In the genomic region with DNA sequence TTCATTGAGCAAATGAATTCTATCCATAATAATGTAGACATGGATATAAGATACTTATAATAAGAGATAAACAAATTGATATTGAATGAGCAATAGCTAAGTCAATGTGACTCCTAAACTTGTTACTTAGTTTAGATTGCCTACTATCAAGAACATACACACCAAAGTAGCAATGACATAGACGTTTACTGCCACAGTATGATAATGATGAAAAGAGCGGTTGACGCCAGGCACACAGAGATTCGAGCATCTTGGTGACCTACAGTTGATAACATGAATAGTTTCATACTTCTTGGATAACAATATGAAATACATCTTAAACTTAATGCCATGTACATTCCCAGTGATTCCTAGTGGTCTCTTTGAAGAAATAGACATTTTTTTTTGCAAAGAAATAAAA, we compare ENCODE assay signal across 30 mouse cellular contexts. TPM values are rescaled to one million over a fixed set of nuclear protein-coding genes. Genes with fewer than 3 reads are reported as not detected.
A peak's percentile ranks its signal among the peaks of the same experiment; 100 is the strongest.
DNase-seq lines count a peak whose midpoint lies in the region; ATAC-seq lines count a peak whose summit lies in the region.
"Had no signal": no experiment of that assay in that cellular context is flagged by ENCODE, and none has a peak within 500 bp of the region (broad histone marks: within the 10 kb centered on the region; RNA-seq: fewer than 3 reads in every experiment).

No protein-coding gene starts in this region.

- no peak overlapping the region for H3K27ac ChIP-seq in liver, embryonic 13.5 days
- H3K27ac ChIP-seq: embryonic facial prominence, embryonic 13.5 days; forebrain, embryonic 12.5 days; heart, adult 2 months; heart, embryonic 13.5 days; hindbrain, embryonic 14.5 days; left cerebral cortex, adult 2 months; limb, embryonic 12.5 days; neural tube, embryonic 13.5 days had no signal

- H3K27me3 ChIP-seq in liver, embryonic 13.5 days, result no peaks in the 10 kb centered on the region
- H3K27me3 ChIP-seq: embryonic facial prominence, embryonic 13.5 days; forebrain, embryonic 12.5 days; heart, embryonic 13.5 days; limb, embryonic 12.5 days; neural tube, embryonic 13.5 days had no signal

- H3K4me1 ChIP-seq in liver, embryonic 13.5 days (replicated peaks), result peaks cover 13% of the 10 kb centered on the region
- H3K4me1 ChIP-seq: embryonic facial prominence, embryonic 13.5 days; forebrain, embryonic 12.5 days; heart, embryonic 13.5 days; limb, embryonic 12.5 days; neural tube, embryonic 13.5 days had no signal

- peak; percentile 100 for ATAC-seq in erythroblast, adult 5-6 weeks (replicated peaks; ENCODE audit: low FRiP score, poor library complexity, severe bottlenecking)
- peak; percentile 100 for ATAC-seq in liver, embryonic 13.5 days (ENCODE audit: low read depth)
- peak; percentile 100 for ATAC-seq in megakaryocyte progenitor cell, adult 5-6 weeks (replicated peaks; ENCODE audit: poor library complexity)
- ATAC-seq: forebrain, postnatal 0 days; intestine, postnatal 0 days; Patski had no signal

- DNase-seq in c-Kit-negative CD71-positive TER-119-positive erythroid progenitor cells, embryonic 14.5 days (ENCODE audit: low read depth, low spot score), result peak; percentile 55
- peak; percentile 38 for DNase-seq in liver, embryonic 13.5 days
- DNase-seq in heart, adult 8-10 months (ENCODE audit: low spot score), result no peak
- DNase-seq in lung, postnatal 25 days (ENCODE audit: low spot score), result no peak
- DNase-seq in cerebellum, postnatal 36 days, result no peak
- DNase-seq: adrenal gland, postnatal 14 days; cerebellum, adult 2 months; cerebellum, postnatal 25 days; forebrain, postnatal 0 days; heart, adult 2 months; heart, postnatal 10 days; kidney, adult 9 months; kidney, postnatal 14 days; lung, adult 18-20 months; lung, postnatal 10 days; thymus, postnatal 14 days had no signal

- WGBS in liver, embryonic 13.5 days (ENCODE audit: insufficient replicate concordance), result 44% methylated on average over 4 of the region's 4 CpGs

- no peak overlapping the region for H3K9ac ChIP-seq in liver, embryonic 13.5 days
- H3K9ac ChIP-seq: embryonic facial prominence, embryonic 13.5 days; forebrain, embryonic 12.5 days; forebrain, postnatal 0 days; heart, embryonic 13.5 days; hindbrain, embryonic 14.5 days; limb, embryonic 12.5 days; neural tube, embryonic 13.5 days had no signal

- no peak overlapping the region for H3K4me3 ChIP-seq in liver, embryonic 13.5 days (replicated peaks)
- H3K4me3 ChIP-seq: embryonic facial prominence, embryonic 13.5 days; erythroblast, embryonic 14.5 days; forebrain, embryonic 12.5 days; heart, adult 2 months; heart, embryonic 13.5 days; left cerebral cortex, adult 2 months; limb, embryonic 12.5 days; neural tube, embryonic 13.5 days had no signal

- no peaks in the 10 kb centered on the region for H3K36me3 ChIP-seq in liver, embryonic 13.5 days
- H3K36me3 ChIP-seq: embryonic facial prominence, embryonic 13.5 days; forebrain, embryonic 12.5 days; G1E; heart, embryonic 13.5 days; limb, embryonic 12.5 days; neural tube, embryonic 13.5 days had no signal

- H3K4me2 ChIP-seq in liver, embryonic 13.5 days, result no peak overlapping the region
- H3K4me2 ChIP-seq: embryonic facial prominence, embryonic 13.5 days; forebrain, embryonic 12.5 days; heart, embryonic 13.5 days; hindbrain, embryonic 14.5 days; limb, embryonic 12.5 days; midbrain, embryonic 11.5 days; neural tube, embryonic 13.5 days had no signal

- no peaks in the 10 kb centered on the region for H3K9me3 ChIP-seq in liver, embryonic 13.5 days (replicated peaks)
- H3K9me3 ChIP-seq: embryonic facial prominence, embryonic 13.5 days; forebrain, embryonic 12.5 days; heart, embryonic 13.5 days; limb, embryonic 12.5 days; neural tube, embryonic 13.5 days had no signal

RNA-seq across cellular contexts. Expression of a gene that starts 55.9 kb away (rescaled TPM):
- 69.2 and 78.6 TPM in 2 replicates for total RNA-seq in erythroblast, adult 5-6 weeks (2015; ENCODE audit: low replicate concordance)
- 76.9 and 83.4 TPM in 2 replicates for total RNA-seq in erythroblast, adult 5-6 weeks (2017; ENCODE audit: low replicate concordance)
- polyA plus RNA-seq in liver, embryonic 13.5 days (2015; fragmentation: Nextera tagmentation; extraction: Ambion mirVana), result 6.5 and 8.2 TPM in 2 replicates
- 49.8 and 51.4 TPM in 2 replicates for total RNA-seq in megakaryocyte progenitor cell, adult 5-6 weeks (2015)
- total RNA-seq in megakaryocyte progenitor cell, adult 5-6 weeks (2017), result 46.2 and 56.7 TPM in 2 replicates
- total RNA-seq in heart, adult 8-10 months (2022), result 10 to 100 TPM in 1 of 4 experiments, 1 to 10 TPM in 3; 8.7 to 10.3 (median 9.4) TPM

Comparison
In these comparisons a context has a peak if more than half of its experiments do, and no peak if none do; other contexts are left out.
1. DNase-seq: peak in c-Kit-negative CD71-positive TER-119-positive erythroid progenitor cells, embryonic 14.5 days (single experiment) and liver, embryonic 13.5 days (single experiment); none in heart, adult 8-10 months (single experiment), lung, postnatal 25 days (single experiment) and cerebellum, postnatal 36 days (0 of 2).
2. RNA of a gene that starts 55.9 kb away (total RNA-seq): 69.2 to 83.4 TPM in erythroblast, adult 5-6 weeks and 46.2 to 56.7 TPM in megakaryocyte progenitor cell, adult 5-6 weeks; 8.7 to 10.3 TPM in heart, adult 8-10 months; every median in the first group is over 4 times any median in the second.
3. Peak in every context shown above with its lines, with median percentiles within 50 percentile points of each other: ATAC-seq.